Mouse (Mus musculus) limb, embryonic 12.5 days (tissue): Measurements from ENCODE around the gene Ncoa5. TPM values are rescaled to one million over a fixed set of nuclear protein-coding genes. Genes with fewer than 3 reads are reported as not detected.

Experiments
- ATAC-seq: fragments of 200-750 bp; cut with Nextera tagmentation; 2 replicates; pipeline ENCODE4 v1.8.0; 2017; ENCODE audit warnings: low read depth, moderate TSS enrichment; ENCODE audit not compliant: insufficient number of reproducible peaks, insufficient read depth, low FRiP score, low TSS enrichment
- H3K27ac ChIP-seq: fragments of 300-500 bp; sonication (generic); 2 replicates; pipeline ENCODE4 v1.5.1; 2016; ENCODE audit warnings: mild to moderate bottlenecking, moderate library complexity
- H3K27me3 ChIP-seq: fragments of 300-500 bp; sonication (generic); 2 replicates; pipeline ENCODE4 v1.6.1; 2016; ENCODE audit warnings: mild to moderate bottlenecking, moderate library complexity
- H3K36me3 ChIP-seq: fragments of 300-500 bp; sonication (generic); 2 replicates; pipeline ENCODE4 v1.6.1; 2016; ENCODE audit warnings: mild to moderate bottlenecking, moderate library complexity
- H3K4me1 ChIP-seq: fragments of 300-500 bp; sonication (generic); replicated peaks from 2 replicates; pipeline ENCODE4 v1.6.1; 2016
- H3K4me2 ChIP-seq: fragments of 300-500 bp; sonication (generic); 2 replicates; pipeline ENCODE4 v1.6.1; 2016; ENCODE audit warnings: mild to moderate bottlenecking, moderate library complexity
- H3K4me3 ChIP-seq: fragments of 300-500 bp; sonication (generic); replicated peaks from 2 replicates; pipeline ENCODE4 v1.5.1; 2016; ENCODE audit warnings: mild to moderate bottlenecking
- H3K9ac ChIP-seq: fragments of 300-500 bp; sonication (generic); replicated peaks from 2 replicates; pipeline ENCODE4 v1.6.1; 2016; ENCODE audit warnings: mild to moderate bottlenecking, moderate library complexity
- H3K9me3 ChIP-seq: fragments of 300-500 bp; sonication (generic); 2 replicates; pipeline ENCODE4 v1.6.1; 2016; ENCODE audit warnings: mild to moderate bottlenecking, moderate library complexity
- WGBS: fragments of 180-500 bp; shearing (Covaris S2); methylation state at CpG from one replicate; pipeline ENCODE4 v1.1.7; 2016; 5-methylcytosine and 5-hydroxymethylcytosine counted together
- polyA plus RNA-seq: library from polyadenylated mRNA; unstranded; fragments of >200 nt; fragmentation: Nextera tagmentation; extraction: Ambion mirVana; gene quantifications from 2 replicates; pipeline ENCODE4 v1.2.1, GENCODE M21; 2016

Ncoa5 gene
- polyA plus RNA-seq, 1 experiment from 2014 or later = 125 TPM

DNA sequence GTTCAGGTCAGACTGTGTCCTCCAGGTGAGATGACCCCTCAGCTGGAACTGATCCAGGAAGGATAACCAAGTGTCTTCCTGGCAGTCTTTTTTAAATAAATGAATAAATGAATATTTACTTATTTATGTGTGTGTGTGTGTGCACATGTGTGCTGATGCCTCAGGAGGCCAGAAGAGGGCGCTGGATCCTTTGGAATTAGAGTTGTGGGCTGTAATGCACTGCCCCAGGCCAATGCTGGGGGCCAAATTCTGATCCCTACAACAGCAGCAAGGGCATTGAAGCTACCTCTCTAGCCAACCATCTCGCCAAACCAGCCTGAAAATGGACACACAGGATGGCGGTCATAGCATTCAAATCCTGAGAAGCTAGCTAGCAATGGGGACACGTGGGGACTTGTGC, 78.9 kb downstream of the Ncoa5 start:
- no peaks in the 10 kb centered on the region for H3K36me3 ChIP-seq
- peaks cover 58% of the 10 kb centered on the region for H3K27me3 ChIP-seq
- H3K4me2 ChIP-seq = no peak overlapping the region
- no peaks in the 10 kb centered on the region; the same call in 1 of the 2 replicates for H3K4me1 ChIP-seq
- WGBS = 72% methylated on average over 4 of the region's 4 CpGs
- H3K9me3 ChIP-seq = peaks cover 4% of the 10 kb centered on the region; the same call in 1 of the 2 replicates
- no peak for ATAC-seq
- no peak overlapping the region for H3K9ac ChIP-seq
- no peak overlapping the region for H3K27ac ChIP-seq
- no peak overlapping the region for H3K4me3 ChIP-seq

DNA sequence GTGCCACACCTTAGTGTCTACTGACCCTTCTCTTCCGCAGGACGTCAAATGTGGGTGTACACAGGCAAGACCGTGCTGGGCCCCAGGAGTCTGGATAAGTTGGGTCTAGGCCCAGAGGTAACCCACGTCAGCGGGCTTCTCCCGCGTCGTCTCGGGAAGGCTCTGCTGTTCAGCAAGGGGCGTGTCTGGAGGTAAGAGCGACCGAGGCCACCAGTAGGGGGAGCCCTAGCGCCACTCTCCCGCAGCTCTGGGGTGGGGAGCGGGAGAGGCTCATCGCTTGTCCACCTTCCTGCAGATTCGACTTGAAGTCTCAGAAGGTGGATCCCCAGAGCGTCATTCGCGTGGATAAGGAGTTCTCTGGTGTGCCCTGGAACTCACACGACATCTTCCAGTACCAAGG, 81.4 kb downstream of the Ncoa5 start:
- Histone ChIP-seq H3K4me1 (peaks cover 13% of the 10 kb centered on the region), H3K27ac (no peak overlapping the region), H3K4me3 (no peak overlapping the region), H3K4me2 (peak overlapping the region; percentile 34), H3K9ac (no peak overlapping the region), H3K9me3 (peaks cover 4% of the 10 kb centered on the region; the same call in 1 of the 2 replicates), H3K27me3 (peaks cover 83% of the 10 kb centered on the region), H3K36me3 (no peaks in the 10 kb centered on the region)
- under 1% methylated on average over 21 of the region's 21 CpGs for WGBS
- peak; percentile 28; the same call in 1 of the 2 replicates for ATAC-seq

DNA sequence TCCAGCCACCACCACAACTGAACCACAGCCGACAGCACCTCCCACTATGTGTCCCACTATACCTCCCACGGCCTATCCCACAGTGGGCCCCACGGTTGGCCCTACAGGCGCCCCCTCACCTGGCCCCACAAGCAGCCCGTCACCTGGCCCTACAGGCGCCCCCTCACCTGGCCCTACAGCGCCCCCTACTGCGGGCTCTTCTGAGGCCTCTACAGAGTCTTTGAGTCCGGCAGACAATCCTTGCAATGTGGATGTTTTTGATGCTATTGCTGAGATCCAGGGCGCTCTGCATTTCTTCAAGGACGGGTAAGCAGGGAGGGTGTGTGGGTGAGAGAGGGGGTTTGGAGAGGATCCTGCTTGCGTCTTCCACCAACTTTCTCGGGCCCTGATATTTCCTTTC, 82.2 kb downstream of the Ncoa5 start:
- no peak overlapping the region for H3K27ac ChIP-seq
- H3K4me1 ChIP-seq = peaks cover 21% of the 10 kb centered on the region
- no peak for ATAC-seq
- H3K36me3 ChIP-seq = no peaks in the 10 kb centered on the region
- H3K9me3 ChIP-seq = peaks cover 4% of the 10 kb centered on the region; the same call in 1 of the 2 replicates
- H3K4me2 ChIP-seq = no peak overlapping the region
- H3K9ac ChIP-seq = no peak overlapping the region
- H3K27me3 ChIP-seq = peaks cover 91% of the 10 kb centered on the region
- 44% methylated on average over 13 of the region's 13 CpGs for WGBS
- no peak overlapping the region for H3K4me3 ChIP-seq

DNA sequence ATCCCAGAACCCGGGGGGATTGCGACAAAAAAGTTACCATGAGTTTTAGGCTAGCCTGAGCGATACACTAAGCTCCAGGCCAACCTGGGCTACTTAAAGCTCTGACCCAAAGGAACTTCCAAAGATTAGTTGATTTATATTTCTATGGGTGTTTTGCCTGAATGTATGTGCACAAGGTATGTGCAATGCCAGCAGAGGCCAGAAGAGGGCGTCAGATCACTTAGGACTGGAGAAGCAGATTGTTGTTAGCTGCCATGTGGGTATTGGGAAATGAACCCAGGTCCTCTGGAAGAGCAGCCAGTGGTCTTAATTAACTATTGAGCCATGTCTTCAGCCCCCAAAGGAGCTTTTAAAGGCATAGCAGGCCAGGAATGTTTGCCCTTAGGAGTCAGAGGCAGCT, 82.9 kb downstream of the Ncoa5 start:
- Histone ChIP-seq H3K4me2 (no peak overlapping the region), H3K9ac (no peak overlapping the region), H3K4me3 (no peak overlapping the region), H3K27me3 (peaks cover 93% of the 10 kb centered on the region), H3K4me1 (peaks cover 27% of the 10 kb centered on the region), H3K27ac (no peak overlapping the region), H3K36me3 (no peaks in the 10 kb centered on the region), H3K9me3 (peaks cover 4% of the 10 kb centered on the region; the same call in 1 of the 2 replicates)
- 79% methylated on average over 4 of the region's 4 CpGs for WGBS
- ATAC-seq = no peak

DNA sequence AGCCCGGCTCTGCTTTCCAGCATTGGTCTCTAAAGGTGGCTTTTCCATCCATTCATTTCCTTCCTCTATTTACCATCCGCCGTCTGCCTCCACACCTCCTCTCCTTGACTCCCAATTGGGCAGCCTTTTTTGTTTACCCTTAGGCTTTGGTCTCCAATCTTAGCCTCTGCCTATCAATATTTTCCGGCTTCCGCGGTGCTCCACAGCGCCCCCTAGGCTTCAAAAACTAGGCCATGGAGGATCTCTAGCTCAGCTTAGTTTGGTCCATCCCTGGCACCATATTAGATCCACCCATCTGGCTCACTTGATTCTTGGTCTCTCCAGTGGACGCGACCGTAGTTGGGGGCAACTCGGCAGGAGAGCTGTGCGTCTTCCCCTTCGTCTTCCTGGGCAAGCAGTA, 84.2 kb downstream of the Ncoa5 start:
- Histone ChIP-seq H3K27me3 (peaks cover 93% of the 10 kb centered on the region), H3K27ac (no peak overlapping the region), H3K4me3 (no peak overlapping the region), H3K4me2 (no peak overlapping the region), H3K4me1 (peaks cover 27% of the 10 kb centered on the region), H3K9me3 (peaks cover 4% of the 10 kb centered on the region; the same call in 1 of the 2 replicates), H3K36me3 (no peaks in the 10 kb centered on the region), H3K9ac (no peak overlapping the region)
- no peak for ATAC-seq
- 23% methylated on average over 13 of the region's 13 CpGs for WGBS

Other genes starting within 250 kb of the Ncoa5 start
- gene Snx21, start 249.0 kb downstream of the Ncoa5 start, polyA plus RNA-seq = 19.0 and 19.2 TPM in 2 replicates
- 13.8 and 14.0 TPM in 2 replicates for gene Acot8, start 230.0 kb downstream of the Ncoa5 start, polyA plus RNA-seq
- 8.5 TPM in 2 replicates for gene Zswim3, start 229.8 kb downstream of the Ncoa5 start, polyA plus RNA-seq
- 17.3 and 20.4 TPM in 2 replicates for gene Zswim1, start 212.2 kb downstream of the Ncoa5 start, polyA plus RNA-seq
- gene Spata25, start 206.3 kb downstream of the Ncoa5 start, polyA plus RNA-seq = not detected in 2 replicates
- 103 and 107 TPM in 2 replicates for gene Ctsa, start 202.0 kb downstream of the Ncoa5 start, polyA plus RNA-seq
- gene Neurl2, start 201.4 kb downstream of the Ncoa5 start, polyA plus RNA-seq = 6.3 and 6.8 TPM in 2 replicates
- 32.6 and 37.0 TPM in 2 replicates for gene Pltp, start 177.2 kb downstream of the Ncoa5 start, polyA plus RNA-seq
- gene Pcif1, start 155.6 kb downstream of the Ncoa5 start, polyA plus RNA-seq = 82.6 and 97.6 TPM in 2 replicates
- 14.4 and 17.4 TPM in 2 replicates for gene Zfp335, start 123.1 kb downstream of the Ncoa5 start, polyA plus RNA-seq
- gene Mmp9, start 94.1 kb downstream of the Ncoa5 start, polyA plus RNA-seq = 1.9 and 2.9 TPM in 2 replicates
- gene Slc12a5, start 74.1 kb downstream of the Ncoa5 start, polyA plus RNA-seq = 1.5 and 1.6 TPM in 2 replicates
- gene Cd40, start 20.8 kb upstream of the Ncoa5 start, polyA plus RNA-seq = 5.5 and 7.8 TPM in 2 replicates
- gene 1700025C18Rik, start 55.9 kb upstream of the Ncoa5 start, polyA plus RNA-seq = not detected in 2 replicates
- gene Cdh22, start 200.0 kb upstream of the Ncoa5 start, polyA plus RNA-seq = 0.90 and 1.9 TPM in 2 replicates